Mouse (Mus musculus): ENCODE results near the gene Ccdc157.

The Ccdc157 gene

GRCm38 (mm10) chr11:4098120-4098519, 62.0 kb downstream of the Ccdc157 start:
- no peak for DNase-seq

- DNase-seq: peak in 1 of 2 experiments; percentile 22
Measured at GRCm38 (mm10) chr11:4097091-4097621, 62.9 kb downstream of the Ccdc157 start.

GRCm38 (mm10) chr11:4096054-4096984, 63.8 kb downstream of the Ccdc157 start:
- peak; percentile 99 for DNase-seq

- DNase-seq: peak; percentile 63 to 69
Measured at GRCm38 (mm10) chr11:4095171-4096053, 64.7 kb downstream of the Ccdc157 start, which contains the start of gene Mtfp1. Gene Mtfp1, minus strand, starts transcription at chr11:4095445.

GRCm38 (mm10) chr11:4094378-4095170, 65.5 kb downstream of the Ccdc157 start:
- peak; percentile 73 to 84 for DNase-seq

GRCm38 (mm10) chr11:4093459-4094377, 66.4 kb downstream of the Ccdc157 start:
- DNase-seq: no peak
